Mouse (Mus musculus): ENCODE measurements around the gene Tmem184a. TPM values are rescaled to one million over a fixed set of nuclear protein-coding genes. Genes with fewer than 3 reads are reported as not detected.

Gene Tmem184a
- polyA plus RNA-seq, 1 experiment from 2014 or later = 0.18 TPM

DNA sequence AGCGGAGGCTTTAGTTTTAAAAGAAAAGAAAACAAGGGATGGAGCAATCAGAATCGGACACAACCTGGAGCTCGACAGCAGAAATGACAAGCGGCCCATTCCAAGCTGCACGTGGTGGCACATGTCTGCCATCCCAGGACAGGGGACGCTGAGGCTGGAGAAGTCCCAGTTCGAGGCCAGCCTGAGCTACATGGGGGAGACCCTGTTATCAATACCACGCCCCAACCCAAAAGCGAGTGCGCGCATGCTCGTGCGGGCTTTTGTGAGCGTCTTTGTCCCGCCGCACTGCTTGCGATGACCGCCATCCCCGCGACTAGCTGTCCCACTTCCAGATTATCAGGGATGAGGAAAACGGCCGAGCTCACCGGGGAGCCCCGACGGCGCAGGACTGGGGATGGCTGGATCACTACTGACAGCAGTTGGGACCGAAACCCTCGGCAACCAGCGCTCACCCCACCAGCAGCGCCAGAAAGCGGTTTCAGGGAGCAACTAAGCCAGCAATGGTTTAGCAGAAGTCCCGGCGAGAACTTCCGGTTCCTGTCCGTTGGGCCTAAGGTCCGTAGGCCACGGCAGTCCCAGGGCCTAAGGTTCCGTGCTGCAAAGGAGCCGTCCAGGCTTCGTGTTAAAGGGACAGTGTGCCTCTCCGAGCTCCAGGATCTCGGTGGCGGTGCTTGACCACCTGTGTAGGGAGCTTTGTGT, 6.8 kb upstream of the Tmem184a start, which contains the start of the genes Gm26938 and Psmg3:
Gene Gm26938, minus strand, starts transcription at position 51 of the 699 bp plus-strand sequence.
Gene Psmg3, minus strand, starts transcription at position 529 of the 699 bp plus-strand sequence.
- peak within 1 kb of the TSS; percentile 98 for H3K4me2 ChIP-seq
- H3K9me3 ChIP-seq = no peaks in the 10 kb centered on the region
- ATAC-seq (ENCODE audit: low FRiP score, low read depth) = peak; percentile 85
- peak within 1 kb of the TSS; percentile 93 for H3K9ac ChIP-seq
- WGBS = under 1% methylated on average over 43 of the region's 43 CpGs
- peak within 1 kb of the TSS; percentile 86 for H3K27ac ChIP-seq (replicated peaks)
- peaks cover 17% of the 10 kb centered on the region for H3K4me1 ChIP-seq (replicated peaks)
- H3K36me3 ChIP-seq = peaks cover 6% of the 10 kb centered on the region; the same call in 1 of the 2 replicates
- H3K4me3 ChIP-seq = peak within 1 kb of the TSS; percentile 90
- H3K27me3 ChIP-seq = 0 out of 2 replicates have a peak, but pooled peaks cover 3% of the 10 kb centered on the region

GRCm38 (mm10) chr5:139825947-139826346, 6.2 kb upstream of the Tmem184a start:
- Histone ChIP-seq H3K4me2 (peak overlapping the region; percentile 98), H3K27me3 (0 out of 2 replicates have a peak, but pooled peaks cover 3% of the 10 kb centered on the region), H3K4me3 (peak overlapping the region; percentile 90), H3K4me1 (replicated peaks) (peaks cover 17% of the 10 kb centered on the region), H3K9ac (peak overlapping the region; percentile 93), H3K9me3 (no peaks in the 10 kb centered on the region), H3K36me3 (peaks cover 6% of the 10 kb centered on the region; the same call in 1 of the 2 replicates), H3K27ac (replicated peaks) (peak overlapping the region; percentile 86; the same call in 1 of the 2 replicates)
- ATAC-seq (ENCODE audit: low FRiP score, low read depth) = no peak; the same call in 1 of the 2 replicates
- WGBS = 48% methylated on average over 11 of the region's 11 CpGs

DNA sequence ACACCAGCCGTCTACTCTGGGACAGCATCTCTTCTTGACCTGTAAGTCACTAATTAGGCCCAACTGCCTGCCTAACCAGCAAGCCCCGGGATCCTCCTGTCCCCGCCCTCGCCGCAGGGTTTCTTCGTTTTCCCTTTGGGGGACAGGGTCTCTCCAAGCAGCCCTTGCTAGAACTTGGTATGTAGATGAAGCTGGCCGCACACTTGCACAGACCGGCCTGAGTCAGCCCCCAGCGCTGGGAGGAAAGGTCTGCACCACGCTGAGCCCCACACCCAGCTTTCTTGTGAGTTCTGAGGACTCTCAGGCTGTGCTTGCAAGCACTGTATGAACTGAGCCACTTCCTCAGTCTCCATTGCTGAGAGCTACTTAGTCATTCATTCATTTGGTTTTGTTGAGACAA, 4.8 kb upstream of the Tmem184a start:
- H3K9ac ChIP-seq = no peak overlapping the region
- no peak overlapping the region for H3K4me2 ChIP-seq
- ATAC-seq (ENCODE audit: low FRiP score, low read depth) = no peak
- WGBS = 92% methylated on average over 10 of the region's 10 CpGs
- H3K4me3 ChIP-seq = no peak overlapping the region
- no peak overlapping the region for H3K27ac ChIP-seq (replicated peaks)
- 0 out of 2 replicates have a peak, but pooled peaks cover 3% of the 10 kb centered on the region for H3K27me3 ChIP-seq
- H3K36me3 ChIP-seq = peaks cover 6% of the 10 kb centered on the region; the same call in 1 of the 2 replicates
- H3K4me1 ChIP-seq (replicated peaks) = peaks cover 17% of the 10 kb centered on the region
- no peaks in the 10 kb centered on the region for H3K9me3 ChIP-seq

DNA sequence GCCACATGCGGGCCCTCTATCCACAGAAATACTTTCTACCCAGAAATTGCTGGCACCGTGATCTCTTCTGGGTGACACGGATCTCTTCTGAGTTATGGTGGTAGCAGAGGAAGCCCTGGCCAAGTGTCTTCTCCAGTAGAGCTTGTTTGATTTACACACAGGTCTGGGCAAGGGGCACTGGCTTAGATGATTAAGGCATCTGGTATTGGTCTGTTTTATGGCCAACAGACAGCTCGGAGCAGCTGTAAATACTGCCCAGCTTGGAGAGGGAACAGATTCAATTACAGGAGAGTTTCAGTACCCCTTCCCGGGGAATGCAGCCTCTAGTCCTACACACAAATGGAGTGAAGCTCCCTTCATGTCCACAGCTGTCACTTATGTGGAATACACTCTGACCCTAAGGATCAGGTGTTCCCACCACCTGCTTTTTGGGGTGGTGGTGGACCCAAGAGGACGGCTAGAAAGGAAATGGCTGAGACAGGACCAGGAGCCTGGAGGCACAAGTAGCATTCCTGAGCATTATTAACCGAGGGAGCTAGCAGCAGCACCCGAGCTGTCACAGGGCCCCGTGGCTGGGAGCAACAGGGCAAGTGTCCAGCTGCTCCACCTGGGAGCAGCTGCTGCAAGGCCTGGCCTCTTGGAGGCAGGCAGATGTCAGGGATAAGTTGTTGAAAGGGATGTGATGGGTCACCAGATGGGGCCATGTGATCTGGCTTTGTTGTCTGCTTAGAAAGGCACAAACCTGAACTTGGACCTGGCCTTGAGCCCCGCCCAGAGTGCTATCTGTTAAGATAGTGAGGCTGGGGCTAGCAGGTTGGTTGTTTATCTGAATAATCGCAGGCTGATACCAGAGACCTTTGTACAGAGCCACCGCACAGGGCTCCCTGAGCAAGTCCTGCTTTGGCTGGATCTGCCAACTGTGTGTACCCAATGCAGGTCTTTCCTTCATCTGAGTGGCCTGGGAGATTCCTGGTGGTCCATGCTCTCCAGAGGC, 2.0 kb upstream of the Tmem184a start:
- no peak for ATAC-seq (ENCODE audit: low FRiP score, low read depth)
- Histone ChIP-seq H3K9ac (no peak overlapping the region), H3K27me3 (no peaks in the 10 kb centered on the region), H3K4me1 (replicated peaks) (peaks cover 17% of the 10 kb centered on the region), H3K4me2 (no peak overlapping the region), H3K36me3 (peaks cover 6% of the 10 kb centered on the region; the same call in 1 of the 2 replicates), H3K27ac (replicated peaks) (no peak overlapping the region), H3K4me3 (no peak overlapping the region), H3K9me3 (no peaks in the 10 kb centered on the region)
- 80% methylated on average over 12 of the region's 12 CpGs for WGBS

DNA sequence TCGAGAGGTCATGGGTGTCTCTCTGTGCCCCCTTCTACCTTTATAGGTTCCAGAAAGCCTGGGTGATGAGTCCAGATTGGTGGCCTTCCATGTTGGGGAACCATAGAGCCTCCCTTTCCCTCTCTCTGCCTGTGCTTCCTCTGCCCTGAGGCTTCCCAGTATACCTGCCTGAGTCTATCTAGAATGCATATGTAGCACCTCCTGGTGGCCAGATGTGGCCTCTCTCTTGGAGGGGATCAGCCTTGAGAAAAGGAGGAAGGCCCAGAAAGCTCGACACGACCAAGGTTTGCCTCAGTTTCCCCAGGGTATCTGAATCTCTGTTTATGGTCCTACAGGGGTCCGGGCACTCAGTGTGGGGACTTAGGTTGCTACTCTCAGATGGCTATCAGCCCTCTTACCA, 916 bp downstream of the Tmem184a start:
- Histone ChIP-seq H3K9me3 (no peaks in the 10 kb centered on the region), H3K4me3 (no peak overlapping the region), H3K27me3 (peaks cover 6% of the 10 kb centered on the region), H3K27ac (replicated peaks) (no peak overlapping the region), H3K9ac (no peak overlapping the region), H3K4me1 (replicated peaks) (no peaks in the 10 kb centered on the region), H3K4me2 (no peak overlapping the region), H3K36me3 (peaks cover 5% of the 10 kb centered on the region; the same call in 1 of the 2 replicates)
- ATAC-seq (ENCODE audit: low FRiP score, low read depth) = no peak
- 57% methylated on average over 4 of the region's 4 CpGs for WGBS

- Histone ChIP-seq H3K4me3 (no peak overlapping the region), H3K36me3 (no peaks in the 10 kb centered on the region; the same call in 1 of the 2 replicates), H3K9ac (no peak overlapping the region), H3K9me3 (no peaks in the 10 kb centered on the region), H3K27ac (replicated peaks) (no peak overlapping the region), H3K4me1 (replicated peaks) (no peaks in the 10 kb centered on the region), H3K27me3 (peaks cover 9% of the 10 kb centered on the region), H3K4me2 (no peak overlapping the region)
- no peak for ATAC-seq (ENCODE audit: low FRiP score, low read depth)
- WGBS = 85% methylated on average over 3 of the region's 3 CpGs
Observed at GRCm38 (mm10) chr5:139818056-139818455, 1.7 kb downstream of the Tmem184a start.

- no peak for ATAC-seq (ENCODE audit: low FRiP score, low read depth)
- no peak overlapping the region for H3K4me3 ChIP-seq
- H3K27ac ChIP-seq (replicated peaks) = no peak overlapping the region
- no peak overlapping the region for H3K9ac ChIP-seq
- 11% methylated on average over 1 of the region's 1 CpGs for WGBS
- peaks cover 11% of the 10 kb centered on the region for H3K27me3 ChIP-seq
- H3K36me3 ChIP-seq = no peaks in the 10 kb centered on the region
- H3K4me1 ChIP-seq (replicated peaks) = no peaks in the 10 kb centered on the region
- no peak overlapping the region for H3K4me2 ChIP-seq
- no peaks in the 10 kb centered on the region for H3K9me3 ChIP-seq
Observed at GRCm38 (mm10) chr5:139817292-139817691, 2.4 kb downstream of the Tmem184a start.

- no peak overlapping the region for H3K9ac ChIP-seq
- peaks cover 14% of the 10 kb centered on the region for H3K27me3 ChIP-seq
- no peak overlapping the region for H3K4me2 ChIP-seq
- no peak for ATAC-seq (ENCODE audit: low FRiP score, low read depth)
- H3K4me3 ChIP-seq = no peak overlapping the region
- H3K27ac ChIP-seq (replicated peaks) = no peak overlapping the region
- no peaks in the 10 kb centered on the region for H3K36me3 ChIP-seq
- H3K9me3 ChIP-seq = no peaks in the 10 kb centered on the region
- no peaks in the 10 kb centered on the region for H3K4me1 ChIP-seq (replicated peaks)
Observed at GRCm38 (mm10) chr5:139816445-139816844, 3.3 kb downstream of the Tmem184a start.

- no peak overlapping the region for H3K9ac ChIP-seq
- no peaks in the 10 kb centered on the region for H3K36me3 ChIP-seq
- no peak overlapping the region for H3K4me3 ChIP-seq
- H3K9me3 ChIP-seq = no peaks in the 10 kb centered on the region
- no peak overlapping the region for H3K27ac ChIP-seq (replicated peaks)
- H3K4me2 ChIP-seq = no peak overlapping the region
- no peak for ATAC-seq (ENCODE audit: low FRiP score, low read depth)
- WGBS = 72% methylated on average over 6 of the region's 6 CpGs
- H3K27me3 ChIP-seq = peaks cover 14% of the 10 kb centered on the region
- H3K4me1 ChIP-seq (replicated peaks) = no peaks in the 10 kb centered on the region
Observed at GRCm38 (mm10) chr5:139815964-139816363, 3.8 kb downstream of the Tmem184a start.

DNA sequence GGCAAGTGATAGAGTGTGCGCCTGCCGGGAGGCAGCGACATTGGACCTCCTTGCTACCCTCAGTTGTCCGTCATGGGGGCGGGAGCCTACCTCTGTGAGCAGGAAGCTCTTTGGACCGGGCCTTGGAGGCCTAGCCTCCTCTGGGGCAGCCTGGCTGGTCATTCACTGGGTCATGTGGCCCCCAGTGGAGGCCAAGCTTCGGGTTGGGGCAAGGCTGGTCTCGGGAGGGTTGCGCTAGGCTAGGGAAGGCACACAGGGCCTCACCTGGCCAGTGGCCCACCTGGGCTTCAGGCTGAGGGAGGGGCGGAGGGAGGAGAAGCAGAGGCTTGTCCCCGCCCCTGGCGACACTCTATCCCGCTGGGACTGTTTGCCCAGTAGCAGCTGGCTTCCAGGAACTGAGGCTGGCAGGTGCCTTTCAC, 5.7 kb downstream of the Tmem184a start:
- WGBS = 15% methylated on average over 13 of the region's 13 CpGs
- Histone ChIP-seq H3K36me3 (no peaks in the 10 kb centered on the region), H3K4me2 (no peak overlapping the region), H3K4me1 (replicated peaks) (no peaks in the 10 kb centered on the region), H3K27ac (replicated peaks) (no peak overlapping the region), H3K27me3 (peaks cover 14% of the 10 kb centered on the region), H3K9me3 (no peaks in the 10 kb centered on the region), H3K4me3 (no peak overlapping the region), H3K9ac (no peak overlapping the region)
- ATAC-seq (ENCODE audit: low FRiP score, low read depth) = no peak

DNA sequence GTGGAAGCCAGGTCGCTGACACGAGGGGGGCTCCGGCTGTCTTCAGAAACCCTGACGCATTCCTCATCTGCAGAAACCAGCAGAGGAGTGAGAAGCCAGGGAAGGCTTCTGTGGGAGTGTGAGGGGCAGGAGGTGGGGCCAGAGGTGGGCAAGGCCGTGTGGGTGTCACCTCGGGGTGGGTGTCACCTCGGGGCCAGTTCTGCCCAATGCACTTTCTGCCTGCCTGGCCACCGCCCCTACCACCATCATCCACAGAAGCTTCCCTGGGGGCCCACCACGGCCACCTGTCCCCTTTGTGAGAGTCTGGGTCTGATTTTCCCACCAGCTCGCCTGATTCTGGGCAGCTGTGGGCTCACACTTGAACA, 6.6 kb downstream of the Tmem184a start:
- ATAC-seq (ENCODE audit: low FRiP score, low read depth) = no peak
- WGBS = 51% methylated on average over 10 of the region's 10 CpGs
- peaks cover 14% of the 10 kb centered on the region for H3K27me3 ChIP-seq
- H3K27ac ChIP-seq (replicated peaks) = no peak overlapping the region
- no peak overlapping the region for H3K4me3 ChIP-seq
- no peaks in the 10 kb centered on the region for H3K4me1 ChIP-seq (replicated peaks)
- no peak overlapping the region for H3K4me2 ChIP-seq
- no peaks in the 10 kb centered on the region for H3K9me3 ChIP-seq
- H3K36me3 ChIP-seq = no peaks in the 10 kb centered on the region
- no peak overlapping the region for H3K9ac ChIP-seq

Data from hindbrain, embryonic 15.5 days (tissue).